Mouse (Mus musculus) MEL (cell line): ENCODE measurements at regions not wholly inside any gene's neighbourhood (a gene's known extent, or its start where the extent isn't known, plus 50 kb on each side); places are given as distances from the start of the nearest gene placed in this dataset.

Experiments used
- CTCF ChIP-seq, 3 experiments: IDR thresholded peaks in 2 of 3; conservative IDR thresholded peaks in 1 of 3; 2 replicates each; pipeline ENCODE4 v1.5.1; 2011 to 2012; ENCODE audit warnings: low read length in 3 of 3, low read depth in 2 of 3, mild to moderate bottlenecking in 2 of 3, improper control_type of control experiment in 1 of 3, inconsistent platforms in 1 of 3, mixed read lengths in 1 of 3, moderate library complexity in 1 of 3; ENCODE audit not compliant: control insufficient read depth in 1 of 3, insufficient read depth in 1 of 3, poor library complexity in 1 of 3, severe bottlenecking in 1 of 3
- GATA1 ChIP-seq: IDR thresholded peaks from 2 replicates; pipeline ENCODE4 v1.6.1; 2011; ENCODE audit warnings: low read depth, low read length, improper control_type of control experiment
- POLR2A ChIP-seq, 2 experiments: IDR thresholded peaks; 2 replicates each; pipeline ENCODE4 v1.6.1; 2011 to 2012; ENCODE audit warnings: low read length in 2 of 2, mild to moderate bottlenecking in 2 of 2, control low read depth in 1 of 2, improper control_type of control experiment in 1 of 2, low read depth in 1 of 2, moderate library complexity in 1 of 2; ENCODE audit not compliant: control insufficient read depth in 1 of 2, insufficient read depth in 1 of 2, poor library complexity in 1 of 2

DNA sequence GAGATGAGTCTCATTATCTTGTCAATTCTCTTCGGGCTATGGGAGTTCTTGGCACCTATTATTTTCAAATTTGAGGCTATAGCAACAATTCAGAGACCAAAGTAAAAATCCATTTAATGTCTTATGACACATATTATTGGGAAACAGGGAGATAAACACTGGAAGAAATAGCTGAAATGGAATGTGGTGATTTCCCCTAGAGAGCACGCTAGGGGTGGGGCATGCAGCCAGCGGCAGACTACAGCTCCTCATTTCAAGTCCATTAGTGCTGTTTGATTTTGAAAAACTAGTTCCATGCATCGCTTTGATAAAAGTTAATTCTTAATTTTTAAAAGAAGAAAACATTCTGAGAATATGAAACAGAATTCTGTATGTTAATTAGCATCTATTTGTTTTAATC, 367.6 kb upstream of the Castor2 start:
- TF ChIP-seq CTCF (IDR thresholded peaks at IDR 0.05 in 2 of 3, conservative IDR thresholded peaks at IDR 0.05 in 1 of 3; ENCODE audit: control insufficient read depth in 1 of 3, insufficient read depth in 1 of 3, low read depth in 2 of 3, low read length in 3 of 3, poor library complexity in 1 of 3, severe bottlenecking in 1 of 3) (no peak), GATA1 (no peak), POLR2A (IDR thresholded peaks at IDR 0.05; ENCODE audit: control insufficient read depth in 1 of 2, insufficient read depth in 1 of 2, low read depth in 1 of 2, low read length in 2 of 2, poor library complexity in 1 of 2) (no peak)
